Mouse (Mus musculus): ENCODE results near the gene Foxj2. TPM values are rescaled to one million over a fixed set of nuclear protein-coding genes. Genes with fewer than 3 reads are reported as not detected.

Gene Foxj2
- polyA plus RNA-seq, 1 experiment from 2014 or later = 2.8 TPM

DNA sequence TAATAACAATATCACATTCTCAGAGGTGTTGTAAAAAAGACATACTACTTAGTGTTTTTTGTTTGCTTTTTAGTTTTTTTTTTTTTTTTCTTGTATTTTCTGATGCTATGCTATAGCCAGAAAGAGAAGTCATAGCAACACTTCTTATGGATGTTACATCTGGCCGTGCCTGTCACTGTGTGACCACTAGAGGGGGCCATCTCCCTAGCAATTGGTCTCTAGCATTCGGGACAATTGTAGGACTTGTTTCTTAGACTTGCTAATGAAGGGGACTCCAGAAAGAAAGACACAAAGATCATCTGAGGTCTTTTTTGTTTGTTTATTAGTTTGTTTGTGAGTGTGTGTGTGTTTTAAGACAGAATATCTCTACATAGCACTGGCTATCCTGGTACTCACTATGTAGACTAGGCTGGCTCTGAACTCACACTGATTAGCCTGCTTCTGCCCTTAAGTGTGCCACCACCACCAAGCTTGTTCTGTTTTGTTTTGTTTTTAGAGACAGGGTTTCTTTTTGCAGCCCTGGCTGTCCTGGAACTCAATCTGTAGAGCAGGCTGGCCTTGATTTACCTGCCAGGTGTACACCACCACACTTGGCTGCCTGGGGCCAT is 72.8 kb downstream of the Foxj2 start:
- H3K9ac ChIP-seq (ENCODE audit: low read depth, low read length) = no peak overlapping the region
- H3K4me3 ChIP-seq (ENCODE audit: low read depth, low read length) = no peak overlapping the region
- no peaks in the 10 kb centered on the region for H3K4me1 ChIP-seq (replicated peaks; ENCODE audit: control insufficient read depth, insufficient read depth, low read length)
- ATAC-seq = no peak
- no peak overlapping the region for H3K4me2 ChIP-seq (replicated peaks; ENCODE audit: low read depth)
- H3K27me3 ChIP-seq (replicated peaks; ENCODE audit: control insufficient read depth, insufficient read depth, low read length) = no peaks in the 10 kb centered on the region
- peak; percentile 87 for TF ChIP-seq CTCF (IDR thresholded peaks at IDR 0.05; ENCODE audit: low read depth)
- H3K27ac ChIP-seq (ENCODE audit: low read depth, low read length) = no peak overlapping the region
- no peaks in the 10 kb centered on the region for H3K9me3 ChIP-seq (ENCODE audit: control insufficient read depth)
- WGBS = 9% methylated on average over 2 of the region's 2 CpGs
- H3K36me3 ChIP-seq (ENCODE audit: control insufficient read depth, insufficient read depth) = peaks cover 31% of the 10 kb centered on the region

Small RNA genes within 50 kb of the gene (microRNA-seq; reads per million reads assigned to microRNA genes)
- gene Mir7231 = not detected

Other genes with a start within 250 kb of the Foxj2 start
- 23.8 and 26.0 TPM in 2 replicates for gene Apobec1, start 217.5 kb upstream of the Foxj2 start, polyA plus RNA-seq (2015; fragmentation: Nextera tagmentation; extraction: Ambion mirVana)
- 0.07 and 0.09 TPM in 2 replicates for gene Gdf3, start 209.8 kb upstream of the Foxj2 start, polyA plus RNA-seq (2015; fragmentation: Nextera tagmentation; extraction: Ambion mirVana)
- not detected in 2 replicates for gene Dppa3, start 193.5 kb upstream of the Foxj2 start, polyA plus RNA-seq (2015; fragmentation: Nextera tagmentation; extraction: Ambion mirVana)
- gene Nanog, start 112.4 kb upstream of the Foxj2 start, polyA plus RNA-seq (2015; fragmentation: Nextera tagmentation; extraction: Ambion mirVana) = 0.08 and 0.12 TPM in 2 replicates
- gene Slc2a3, start 18.3 kb upstream of the Foxj2 start, polyA plus RNA-seq (2015; fragmentation: Nextera tagmentation; extraction: Ambion mirVana) = 2.9 TPM in 2 replicates
- 2.1 and 2.2 TPM in 2 replicates for gene C3ar1, start 36.2 kb downstream of the Foxj2 start, polyA plus RNA-seq (2015; fragmentation: Nextera tagmentation; extraction: Ambion mirVana)
- 45.8 and 48.7 TPM in 2 replicates for gene Necap1, start 54.6 kb downstream of the Foxj2 start, polyA plus RNA-seq (2015; fragmentation: Nextera tagmentation; extraction: Ambion mirVana)
- 1.4 and 1.8 TPM in 2 replicates for gene Clec4a1, start 101.9 kb downstream of the Foxj2 start, polyA plus RNA-seq (2015; fragmentation: Nextera tagmentation; extraction: Ambion mirVana)
- gene Clec4a3, start 132.6 kb downstream of the Foxj2 start, polyA plus RNA-seq (2015; fragmentation: Nextera tagmentation; extraction: Ambion mirVana) = 0.78 and 1.0 TPM in 2 replicates
- not detected in 2 replicates for gene Clec4a4, start 170.5 kb downstream of the Foxj2 start, polyA plus RNA-seq (2015; fragmentation: Nextera tagmentation; extraction: Ambion mirVana)
- gene Clec4b1, start 230.0 kb downstream of the Foxj2 start, polyA plus RNA-seq (2015; fragmentation: Nextera tagmentation; extraction: Ambion mirVana) = not detected in 2 replicates